9 mouse cellular contexts compared by ENCODE assay signal in the genomic region with DNA sequence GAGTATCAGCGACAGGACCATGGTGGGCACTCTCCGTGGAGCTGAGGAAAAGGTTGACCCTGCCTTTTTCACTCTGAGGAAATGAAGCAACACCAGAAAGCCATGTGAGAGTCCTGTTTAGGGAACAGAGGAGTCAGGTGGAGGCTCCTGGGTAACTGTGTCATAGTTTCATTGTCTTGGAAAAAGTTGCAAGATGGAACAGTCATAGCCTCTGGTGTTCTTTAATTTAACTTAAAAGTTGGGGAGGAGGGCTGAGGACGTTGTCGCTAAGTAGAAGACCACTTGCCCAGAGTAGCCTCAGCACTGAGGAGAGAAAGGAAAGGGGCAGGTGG. TPM values are rescaled to one million over a fixed set of nuclear protein-coding genes. Genes with fewer than 3 reads are reported as not detected.
DNase-seq lines count a peak whose midpoint lies in the region; ATAC-seq and TF ChIP-seq lines count a peak whose summit lies in the region.
"Had no signal": no experiment of that assay in that cellular context is flagged by ENCODE, and none has a peak within 500 bp of the region (broad histone marks: within the 10 kb centered on the region; RNA-seq: fewer than 3 reads in every experiment).

A gene (minus strand): TSS at position 101 of the 332 bp plus-strand sequence.

- no peak within 1 kb of the TSS for H3K9ac ChIP-seq in neural tube, embryonic 11.5 days (ENCODE audit: low read length)
- H3K9ac ChIP-seq in liver, embryonic 13.5 days, result no peak within 1 kb of the TSS

- WGBS in neural tube, embryonic 11.5 days, result 85% methylated on average over 4 of the region's 4 CpGs
- 62% methylated on average over 4 of the region's 4 CpGs for WGBS in liver, embryonic 13.5 days (ENCODE audit: insufficient replicate concordance)
- WGBS in thymus, adult 2 months, result 92% methylated on average over 4 of the region's 4 CpGs

- peaks cover 31% of the 10 kb centered on the region for H3K4me1 ChIP-seq in erythroblast, embryonic 14.5 days (ENCODE audit: control insufficient read depth)
- H3K4me1 ChIP-seq in neural tube, embryonic 11.5 days (ENCODE audit: control insufficient read depth, insufficient read depth, low read length), result peaks cover 6% of the 10 kb centered on the region; the same call in 1 of the 2 replicates
- peaks cover 29% of the 10 kb centered on the region for H3K4me1 ChIP-seq in liver, embryonic 13.5 days (replicated peaks)
- H3K4me1 ChIP-seq in thymus, adult 2 months (replicated peaks; ENCODE audit: control insufficient read depth, insufficient read depth, low read length), result peaks cover 8% of the 10 kb centered on the region

- TF ChIP-seq POLR2A in thymus, adult 2 months (IDR thresholded peaks at IDR 0.05; ENCODE audit: control insufficient read depth, extremely low read depth, insufficient read depth, low read length, poor library complexity), result no peak

- no peak for ATAC-seq in erythroblast, adult 5-6 weeks (replicated peaks; ENCODE audit: low FRiP score, poor library complexity, severe bottlenecking)
- no peak for ATAC-seq in neural tube, embryonic 11.5 days (ENCODE audit: insufficient read depth, low FRiP score, low TSS enrichment)
- no peak for ATAC-seq in liver, embryonic 13.5 days (ENCODE audit: low read depth)

- peaks cover 11% of the 10 kb centered on the region for H3K27me3 ChIP-seq in erythroblast, embryonic 14.5 days (ENCODE audit: control insufficient read depth)
- H3K27me3 ChIP-seq in neural tube, embryonic 11.5 days (ENCODE audit: control insufficient read depth, insufficient read depth, low read length), result no peaks in the 10 kb centered on the region
- H3K27me3 ChIP-seq in liver, embryonic 13.5 days, result no peaks in the 10 kb centered on the region
- H3K27me3 ChIP-seq in thymus, adult 2 months (ENCODE audit: control insufficient read depth, insufficient read depth, low read length), result no peaks in the 10 kb centered on the region

- TF ChIP-seq CTCF in thymus, adult 2 months (IDR thresholded peaks at IDR 0.05; ENCODE audit: borderline replicate concordance, control insufficient read depth, extremely low read depth, insufficient read depth, low read length, poor library complexity), result no peak

- DNase-seq in neural tube, embryonic 11.5 days (ENCODE audit: low spot score), result no peak
- DNase-seq in neural tube, embryonic 10.5 days (ENCODE audit: extremely low spot score, low spot score), result no peak
- DNase-seq in liver, embryonic 13.5 days, result no peak
- no peak for DNase-seq in right cerebral cortex, postnatal 25 days
- no peak for DNase-seq in thymus, postnatal 0 days (ENCODE audit: low spot score)
- DNase-seq in thymus, adult 2 months, result no peak
- DNase-seq: lung, postnatal 36 days had no signal

- H3K27ac ChIP-seq in neural tube, embryonic 11.5 days (ENCODE audit: low read depth, low read length), result no peak within 1 kb of the TSS
- no peak within 1 kb of the TSS for H3K27ac ChIP-seq in liver, embryonic 13.5 days
- H3K27ac ChIP-seq in thymus, adult 2 months (ENCODE audit: control insufficient read depth, insufficient read depth, low read length), result no peak within 1 kb of the TSS

- peak within 1 kb of the TSS; percentile 73; the same call in 1 of the 2 replicates for H3K4me2 ChIP-seq in neural tube, embryonic 11.5 days (ENCODE audit: low read depth)
- peak within 1 kb of the TSS; percentile 85 for H3K4me2 ChIP-seq in liver, embryonic 13.5 days

- H3K9me3 ChIP-seq in erythroblast, embryonic 14.5 days (ENCODE audit: control insufficient read depth, low read length), result no peaks in the 10 kb centered on the region
- H3K9me3 ChIP-seq in neural tube, embryonic 11.5 days (ENCODE audit: control insufficient read depth, low read length), result no peaks in the 10 kb centered on the region
- no peaks in the 10 kb centered on the region for H3K9me3 ChIP-seq in liver, embryonic 13.5 days (replicated peaks)

- H3K4me3 ChIP-seq in erythroblast, embryonic 14.5 days (replicated peaks), result peak within 1 kb of the TSS; percentile 86
- H3K4me3 ChIP-seq in neural tube, embryonic 11.5 days (ENCODE audit: low read depth, low read length), result peak within 1 kb of the TSS; percentile 66; the same call in 1 of the 2 replicates
- H3K4me3 ChIP-seq in liver, embryonic 13.5 days (replicated peaks), result peak within 1 kb of the TSS; percentile 71
- H3K4me3 ChIP-seq in thymus, adult 2 months (ENCODE audit: control insufficient read depth, insufficient read depth, low read length), result no peak within 1 kb of the TSS

- H3K36me3 ChIP-seq in erythroblast, embryonic 14.5 days (ENCODE audit: control insufficient read depth), result peaks cover 25% of the 10 kb centered on the region
- H3K36me3 ChIP-seq in neural tube, embryonic 11.5 days (ENCODE audit: control insufficient read depth, insufficient read depth, low read length), result peaks cover 10% of the 10 kb centered on the region
- H3K36me3 ChIP-seq in liver, embryonic 13.5 days, result peaks cover 26% of the 10 kb centered on the region
- peaks cover 12% of the 10 kb centered on the region; the same call in 1 of the 2 replicates for H3K36me3 ChIP-seq in thymus, adult 2 months (ENCODE audit: control insufficient read depth, insufficient read depth, low read length)

RNA-seq across cellular contexts. Expression of the gene that starts here (rescaled TPM):
- polyA plus RNA-seq in erythroblast, embryonic 14.5 days (2012), result not detected in 2 replicates
- total RNA-seq in erythroblast, adult 5-6 weeks (2015; ENCODE audit: low replicate concordance), result not detected in 2 replicates
- not detected in 2 replicates for total RNA-seq in erythroblast, adult 5-6 weeks (2017; ENCODE audit: low replicate concordance)
- polyA plus RNA-seq in neural tube, embryonic 11.5 days (2014; fragmentation: Nextera tagmentation; extraction: Ambion mirVana), result 0.25 TPM in 1 of 2 replicates, not detected in the other
- not detected in 2 replicates for polyA plus RNA-seq in liver, embryonic 13.5 days (2015; fragmentation: Nextera tagmentation; extraction: Ambion mirVana)
- 0.09 TPM in 1 of 2 replicates, not detected in the other for polyA plus RNA-seq in thymus, postnatal 0 days (2015; fragmentation: Nextera tagmentation; extraction: Ambion mirVana)
- 0.13 and 0.60 TPM in 2 replicates for polyA plus RNA-seq in thymus, adult 2 months (2012; rRNA removed)
